Mouse (Mus musculus): ENCODE data around the gene Klhl31.

DNA sequence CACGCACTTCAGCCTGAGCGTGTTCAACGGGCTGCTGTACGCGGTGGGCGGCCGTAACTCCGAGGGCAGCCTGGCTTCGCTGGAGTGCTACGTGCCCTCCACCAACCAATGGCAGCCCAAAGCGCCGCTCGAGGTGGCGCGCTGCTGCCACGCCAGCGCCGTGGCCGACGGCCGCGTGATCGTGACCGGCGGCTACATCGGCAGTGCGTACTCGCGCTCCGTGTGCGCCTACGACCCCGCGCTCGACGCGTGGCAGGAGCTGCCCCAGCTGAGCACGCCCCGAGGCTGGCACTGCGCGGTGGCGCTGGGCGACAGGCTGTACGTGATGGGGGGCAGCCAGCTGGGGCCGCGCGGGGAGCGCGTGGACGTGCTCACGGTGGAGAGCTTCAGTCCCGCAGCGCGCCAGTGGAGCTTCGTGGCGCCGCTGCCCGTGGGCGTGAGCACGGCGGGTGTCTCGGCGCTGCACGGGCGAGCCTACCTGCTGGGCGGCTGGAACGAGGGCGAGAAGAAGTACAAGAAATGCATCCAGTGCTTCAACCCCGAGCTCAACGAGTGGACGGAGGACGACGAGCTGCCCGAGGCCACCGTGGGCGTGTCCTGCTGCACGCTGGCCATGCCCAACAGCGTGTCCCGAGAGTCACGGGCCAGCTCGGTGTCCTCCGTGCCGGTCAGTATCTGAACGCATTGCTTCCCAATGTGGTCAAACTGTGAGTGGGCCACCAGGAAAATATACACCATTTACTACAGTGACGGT lies 19.1 kb downstream of the Klhl31 start:
- TF ChIP-seq POLR2A (IDR thresholded peaks at IDR 0.05; ENCODE audit: borderline replicate concordance, control insufficient read depth, low read depth, low read length), result no peak
- peak; percentile 12; the same call in 1 of the 2 replicates for TF ChIP-seq CTCF (IDR thresholded peaks at IDR 0.05; ENCODE audit: control insufficient read depth, insufficient read depth, low read length)
